Mouse (Mus musculus) kidney, postnatal 10 days (tissue): ENCODE data around the gene Dnpep.

Experiments
- DNase-seq: peaks from one replicate; pipeline ENCODE4 v3.0.0; 2021; ENCODE audit warnings: mixed read lengths

The Dnpep gene

GRCm38 (mm10) chr1:75317241-75318201 lies at the start of gene Dnpep:
TSS of gene Dnpep (minus strand) at chr1:75317990.
- DNase-seq, result peak; percentile 100

GRCm38 (mm10) chr1:75365510-75366137 lies 47.8 kb upstream of the Dnpep start:
- DNase-seq, result no peak

- DNase-seq, result no peak
These were observed 46.1 kb upstream of the Dnpep start for GRCm38 (mm10) chr1:75363868-75364267.

- DNase-seq, result no peak
These were observed 44.0 kb upstream of the Dnpep start for GRCm38 (mm10) chr1:75361750-75362149.

GRCm38 (mm10) chr1:75361123-75361522 lies 43.3 kb upstream of the Dnpep start:
- DNase-seq, result no peak

GRCm38 (mm10) chr1:75360112-75361031 lies 42.6 kb upstream of the Dnpep start, which contains the start of gene Des:
TSS of gene Des (plus strand) at chr1:75360329.
- peak; percentile 72 for DNase-seq

GRCm38 (mm10) chr1:75359346-75359745 lies 41.6 kb upstream of the Dnpep start:
- no peak for DNase-seq

GRCm38 (mm10) chr1:75358009-75358408 lies 40.2 kb upstream of the Dnpep start:
- DNase-seq, result no peak

GRCm38 (mm10) chr1:75357261-75357660 lies 39.5 kb upstream of the Dnpep start:
- DNase-seq, result peak; percentile 77

GRCm38 (mm10) chr1:75349275-75349674 lies 31.5 kb upstream of the Dnpep start:
- no peak for DNase-seq

- no peak for DNase-seq
These were observed 29.5 kb upstream of the Dnpep start for GRCm38 (mm10) chr1:75347279-75347678.

GRCm38 (mm10) chr1:75345036-75345935 lies 27.5 kb upstream of the Dnpep start:
- peak; percentile 45 for DNase-seq

- peak; percentile 74 for DNase-seq
These were observed 26.7 kb upstream of the Dnpep start for GRCm38 (mm10) chr1:75344291-75345035.

GRCm38 (mm10) chr1:75342874-75343416 lies 25.2 kb upstream of the Dnpep start:
- DNase-seq, result peak; percentile 77

- no peak for DNase-seq
These were observed 22.7 kb upstream of the Dnpep start for GRCm38 (mm10) chr1:75340519-75340918.

- no peak for DNase-seq
These were observed 21.5 kb upstream of the Dnpep start for GRCm38 (mm10) chr1:75339337-75339736.

GRCm38 (mm10) chr1:75338091-75338694 lies 20.4 kb upstream of the Dnpep start:
- peak; percentile 51 for DNase-seq

- no peak for DNase-seq
These were observed 19.3 kb upstream of the Dnpep start for GRCm38 (mm10) chr1:75337097-75337496.

- no peak for DNase-seq
These were observed 18.7 kb upstream of the Dnpep start for GRCm38 (mm10) chr1:75336461-75336860.

- DNase-seq, result no peak
These were observed 13.5 kb upstream of the Dnpep start for GRCm38 (mm10) chr1:75331271-75331670.
